Mouse (Mus musculus) retina, postnatal 7 days (tissue): ENCODE data around the gene Tctn1.

Experiments used
- DNase-seq: peaks from one replicate; pipeline ENCODE4 v3.0.0-alpha.2; 2012; ENCODE audit warnings: low read depth, low spot score

Tctn1 gene

DNA sequence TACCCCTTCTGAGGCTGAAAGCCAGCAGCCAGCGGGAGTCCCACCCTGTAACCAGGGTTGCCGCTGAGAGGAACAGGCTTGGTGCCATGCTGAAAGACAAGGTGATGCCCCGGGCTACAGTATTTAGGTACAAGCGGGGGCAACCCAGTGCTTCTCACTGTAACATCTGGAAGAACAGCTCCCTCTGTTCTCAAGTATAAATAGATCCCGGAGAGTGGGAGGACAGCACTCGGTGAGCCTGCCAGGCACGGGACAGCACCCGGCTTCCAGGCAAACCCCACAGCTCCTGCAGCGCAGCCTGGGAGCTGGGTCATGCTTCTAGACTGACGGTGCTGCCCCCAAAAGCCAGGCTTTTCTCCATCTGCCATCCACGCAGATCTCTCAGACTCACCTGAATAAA lies 16.7 kb downstream of the Tctn1 start:
- DNase-seq, result no peak

DNA sequence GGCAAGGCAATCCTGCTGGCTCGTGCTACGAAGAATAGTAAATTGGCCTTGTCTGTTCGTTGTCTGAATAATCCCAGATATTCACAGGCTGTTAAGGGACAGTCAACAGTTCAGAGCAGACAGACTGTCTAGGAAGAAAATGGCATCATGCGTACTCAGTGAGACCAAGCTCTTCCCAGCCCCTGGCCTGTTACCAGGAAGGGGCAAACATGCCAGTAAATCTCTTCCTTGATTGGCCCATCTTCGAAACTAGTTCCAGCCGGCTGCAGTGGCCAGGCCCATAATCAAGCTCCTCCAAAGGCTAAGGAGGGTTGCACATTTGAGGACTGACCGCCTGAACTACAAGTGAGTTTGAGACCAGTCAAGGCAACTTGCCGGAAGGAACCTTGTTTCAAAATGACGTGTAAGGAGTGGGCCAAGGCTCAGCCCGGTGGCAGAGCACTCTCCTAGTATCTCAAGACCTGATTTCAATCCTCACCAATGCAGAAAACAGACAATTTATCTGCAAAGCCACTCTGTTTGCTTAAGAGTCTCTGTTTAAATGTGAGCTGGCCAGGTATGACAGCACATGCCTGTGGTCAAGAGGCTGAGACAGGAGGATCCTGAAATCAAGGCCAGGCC lies 17.6 kb downstream of the Tctn1 start:
- no peak for DNase-seq

DNA sequence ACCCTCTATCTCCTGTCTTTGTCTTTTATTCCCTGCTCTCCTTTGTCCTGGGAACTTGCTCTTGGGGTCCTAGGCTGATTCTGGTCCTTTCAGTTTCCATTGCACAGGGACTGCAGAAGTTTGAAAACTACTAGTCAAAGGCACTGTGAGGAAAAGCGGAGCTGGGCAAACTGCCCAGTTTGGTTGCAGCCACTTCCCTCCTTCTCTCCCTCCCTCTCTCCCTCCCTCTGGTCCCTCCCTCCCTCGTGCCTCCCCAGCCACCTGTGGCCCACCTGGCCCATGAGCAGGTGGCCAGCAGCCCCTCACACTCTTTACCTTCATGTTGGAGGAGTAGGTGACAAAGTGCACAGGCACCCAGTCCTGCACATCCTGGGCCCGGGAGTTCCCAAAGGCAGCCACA lies 19.1 kb downstream of the Tctn1 start:
- DNase-seq, result no peak

DNA sequence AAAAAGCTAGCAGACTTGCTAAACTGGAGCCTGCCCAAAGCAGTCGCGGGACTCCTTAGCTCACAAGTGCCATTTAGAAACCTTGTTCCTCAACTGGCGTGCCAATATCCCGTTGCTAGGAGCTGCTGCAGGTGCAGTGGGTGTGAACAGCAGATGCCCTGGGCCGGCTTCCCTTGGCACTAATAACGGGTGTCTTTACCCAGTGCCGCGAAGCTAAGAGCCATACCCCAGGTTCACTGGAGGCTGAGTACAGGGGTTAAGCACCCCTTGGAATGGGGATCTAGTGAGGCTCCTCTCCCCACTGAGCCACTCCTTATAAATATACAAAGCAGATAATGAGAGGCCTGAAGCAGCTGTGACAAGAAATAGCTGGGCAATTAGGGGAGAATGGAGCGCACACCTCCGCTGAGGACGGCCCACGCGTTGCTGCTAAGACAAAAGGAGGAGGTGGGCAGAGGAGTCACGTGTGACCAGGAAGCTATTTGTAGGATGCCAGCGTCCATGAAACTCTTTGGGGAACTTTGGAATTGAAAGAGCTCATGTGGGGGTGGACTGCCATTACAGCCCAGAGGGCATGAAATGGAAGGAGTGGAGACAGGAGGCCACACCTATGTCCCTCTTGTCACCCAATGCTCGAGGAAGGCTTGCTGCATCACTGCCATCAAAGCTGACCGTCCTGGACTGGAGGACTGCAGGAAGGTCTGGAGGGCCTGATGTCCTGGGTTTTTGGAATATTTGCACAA lies 20.3 kb downstream of the Tctn1 start:
- no peak for DNase-seq

DNA sequence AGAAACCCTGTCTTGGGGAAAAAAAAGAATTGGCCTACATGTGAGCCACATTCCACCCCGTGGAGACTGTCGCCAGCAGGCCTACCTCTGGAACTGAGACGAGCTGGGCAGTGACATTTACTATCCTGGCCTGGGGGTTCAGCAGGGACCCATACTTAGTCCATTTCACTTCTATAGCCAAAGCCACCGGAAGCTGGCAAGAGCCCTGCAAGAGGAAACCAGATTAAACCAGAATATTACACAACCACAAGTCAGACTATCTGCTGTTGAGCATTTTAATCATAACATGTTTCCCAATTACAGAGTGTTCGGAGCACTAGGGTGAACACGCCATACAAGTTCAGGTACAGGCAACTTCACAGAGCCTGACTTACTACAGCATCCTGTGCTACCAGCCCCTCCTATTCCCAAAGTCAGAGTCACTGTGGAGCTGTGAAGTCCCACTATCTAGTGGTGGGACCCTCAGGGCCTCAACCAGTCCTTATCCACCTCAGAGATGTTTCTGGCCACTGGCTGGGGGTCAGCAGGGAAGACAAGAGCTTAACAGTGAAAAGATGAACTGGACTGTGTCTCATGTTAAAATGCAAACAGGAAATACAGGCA lies 21.6 kb downstream of the Tctn1 start:
- no peak for DNase-seq

DNA sequence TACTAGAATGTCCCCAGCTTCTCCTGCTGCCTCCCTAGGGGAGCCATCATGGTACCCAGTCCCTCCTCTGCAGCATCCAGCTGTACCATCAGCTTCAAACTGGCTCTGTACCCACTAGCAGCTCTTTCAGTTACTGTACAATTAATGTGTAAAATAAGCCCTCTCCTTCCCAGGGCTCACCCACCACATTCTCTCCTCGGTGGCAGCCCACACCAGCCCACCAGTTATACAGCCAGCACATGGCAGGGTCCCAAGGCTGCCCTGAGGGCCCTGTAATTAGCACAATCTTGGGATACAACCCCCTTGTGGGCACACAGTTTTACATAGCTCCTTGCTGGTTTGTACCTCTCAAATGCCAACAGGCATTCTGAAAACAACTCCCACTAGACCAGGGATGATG lies 23.3 kb downstream of the Tctn1 start:
- DNase-seq, result no peak

DNA sequence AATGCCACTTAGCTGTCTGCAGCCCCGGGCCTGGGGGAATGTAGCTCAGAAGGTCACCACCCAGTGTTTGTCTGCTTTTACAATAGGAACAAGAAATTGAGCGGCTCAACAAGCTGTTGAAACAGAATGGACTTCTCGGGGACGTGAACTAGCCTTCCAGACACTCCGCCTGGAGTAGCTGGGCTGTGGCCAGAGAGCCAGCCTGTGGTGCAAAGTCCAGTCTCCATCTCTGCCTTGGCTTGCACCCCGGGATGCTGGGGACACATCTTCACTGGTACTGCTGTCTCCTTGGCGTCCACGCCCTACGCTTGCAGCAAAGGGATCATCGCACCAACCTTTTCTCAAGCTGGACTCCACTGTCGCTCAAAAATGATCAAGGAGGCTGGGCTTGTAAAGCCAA lies 23.7 kb downstream of the Tctn1 start:
- DNase-seq, result no peak

DNA sequence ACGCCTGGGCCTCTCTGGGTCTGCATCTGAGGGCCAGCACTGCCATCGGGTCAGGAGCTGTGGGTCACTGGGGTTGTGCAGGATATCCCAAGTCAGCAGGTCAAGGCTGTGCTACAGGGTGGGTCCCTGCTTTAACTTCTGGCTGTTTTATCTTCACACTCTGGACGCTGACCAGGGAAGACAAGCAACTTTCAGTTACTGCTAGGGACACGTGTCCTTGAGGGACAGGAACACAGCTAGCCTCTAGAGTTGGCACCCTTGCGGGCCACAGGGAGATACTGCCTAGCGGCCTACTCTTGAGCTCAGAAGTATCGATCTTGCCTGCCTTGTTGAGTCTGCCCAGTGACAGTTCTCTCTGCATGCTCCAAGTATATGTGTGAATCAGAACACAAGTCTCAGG lies 24.6 kb downstream of the Tctn1 start:
- no peak for DNase-seq

DNA sequence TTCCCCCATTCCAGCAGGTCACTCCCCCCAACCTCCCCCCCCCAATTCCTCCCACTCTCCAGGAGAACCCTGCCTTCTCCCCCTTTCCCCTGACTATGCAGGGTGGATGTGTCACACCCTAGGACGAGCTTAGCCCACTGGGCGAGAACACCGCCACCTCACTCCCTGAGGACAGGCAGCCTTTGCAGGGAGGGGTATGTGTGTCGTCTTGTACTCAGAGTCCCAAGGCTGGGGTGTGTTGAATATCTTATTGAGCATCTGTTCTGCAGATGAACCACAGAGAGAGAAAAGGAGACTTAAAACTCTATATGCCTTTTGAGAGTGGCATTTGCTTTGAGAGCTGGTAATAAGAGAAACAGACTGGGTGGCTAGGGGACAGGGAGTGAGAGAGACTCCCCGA lies 27.1 kb downstream of the Tctn1 start:
- DNase-seq, result no peak

DNA sequence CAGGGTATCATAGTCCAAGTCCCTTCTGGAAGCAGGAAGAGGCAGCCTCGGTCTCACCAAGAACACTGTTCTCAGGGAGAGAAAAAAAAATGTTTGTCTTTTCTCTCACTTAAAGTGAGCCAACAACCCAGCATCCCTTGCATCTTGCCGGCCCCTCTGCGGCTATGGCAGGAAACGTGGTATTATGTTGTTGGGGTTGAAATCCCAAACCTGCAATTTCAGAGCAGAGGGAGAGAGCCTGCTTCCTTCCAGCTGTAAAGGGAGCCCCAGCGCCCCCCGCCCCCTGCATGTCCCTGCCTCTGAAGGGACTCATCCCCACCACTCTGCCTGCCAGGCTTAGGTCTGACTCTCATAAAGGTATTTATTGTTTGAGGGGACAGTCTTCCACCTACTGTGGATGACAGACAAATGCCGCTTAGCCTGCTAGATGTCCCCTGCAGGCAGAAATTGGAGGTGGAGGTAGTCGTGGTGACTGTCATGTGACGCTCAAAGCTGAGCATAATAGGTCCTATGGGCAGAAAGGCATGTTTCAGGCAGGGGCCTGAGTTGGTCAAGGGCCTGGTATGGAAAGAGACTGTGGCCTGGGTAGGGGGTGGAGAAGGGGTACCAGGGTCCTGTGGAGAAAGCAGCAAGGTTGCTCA lies 28.9 kb downstream of the Tctn1 start:
- DNase-seq, result no peak

DNA sequence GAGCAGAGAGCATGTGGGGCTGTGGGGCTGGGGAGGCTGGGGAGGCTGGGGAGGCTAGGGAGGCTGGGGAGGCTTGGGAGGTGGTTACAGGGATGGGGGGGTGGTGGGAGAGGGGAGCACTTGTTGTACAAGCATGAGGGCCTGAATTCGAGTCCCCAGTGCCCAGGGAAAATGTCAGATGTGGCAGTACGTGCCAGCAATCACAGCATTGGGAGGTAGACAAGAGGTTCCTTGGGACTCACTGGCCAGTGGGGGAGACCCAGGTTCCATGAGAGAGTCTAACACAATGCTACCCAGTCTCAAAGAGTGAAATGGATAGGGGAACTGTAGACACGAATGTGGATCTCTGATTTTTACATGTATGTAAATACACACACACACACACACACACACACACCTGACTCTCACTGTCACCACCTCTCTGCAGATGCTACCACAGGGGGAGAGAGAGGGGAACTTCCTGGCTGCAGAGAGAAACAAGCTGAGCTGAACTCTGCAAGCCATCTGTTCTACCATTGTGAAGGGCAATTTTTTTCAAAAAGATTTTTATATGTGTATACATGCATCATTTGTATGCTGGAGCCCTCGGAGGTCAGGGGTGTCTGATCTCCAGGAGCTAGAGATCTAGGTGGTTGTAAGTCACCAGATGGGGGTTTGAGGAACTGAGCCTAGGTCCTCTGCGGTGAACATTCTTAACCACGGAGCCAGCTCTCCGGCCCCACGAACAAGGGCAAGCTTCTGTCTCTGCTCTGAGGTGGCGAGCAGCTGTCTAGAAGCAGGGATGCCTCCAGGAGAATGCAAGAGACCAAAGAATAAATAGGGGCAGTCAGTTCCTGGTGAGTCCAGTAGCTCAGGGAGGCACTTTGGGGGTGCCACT lies 29.7 kb downstream of the Tctn1 start:
- no peak for DNase-seq

DNA sequence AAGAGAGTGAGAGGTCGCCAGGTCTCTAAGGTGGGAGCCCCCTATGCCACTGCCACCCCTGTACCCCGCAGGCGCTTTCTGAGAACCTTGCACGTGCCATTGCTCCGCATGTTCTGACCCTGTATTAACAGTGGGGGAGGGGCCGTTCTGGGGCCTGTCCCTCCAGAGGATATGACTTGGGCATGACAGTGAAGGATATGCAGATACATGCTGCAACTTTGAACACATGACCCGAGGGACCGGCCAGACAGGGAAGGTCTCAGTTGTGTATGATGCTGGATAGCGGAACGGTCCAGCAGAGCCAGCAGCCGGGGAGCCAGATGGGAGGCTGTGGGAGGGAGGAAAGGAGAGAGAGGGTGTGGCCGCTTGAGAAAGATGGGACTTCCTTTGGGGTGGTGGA lies 30.6 kb downstream of the Tctn1 start:
- DNase-seq, result no peak

DNA sequence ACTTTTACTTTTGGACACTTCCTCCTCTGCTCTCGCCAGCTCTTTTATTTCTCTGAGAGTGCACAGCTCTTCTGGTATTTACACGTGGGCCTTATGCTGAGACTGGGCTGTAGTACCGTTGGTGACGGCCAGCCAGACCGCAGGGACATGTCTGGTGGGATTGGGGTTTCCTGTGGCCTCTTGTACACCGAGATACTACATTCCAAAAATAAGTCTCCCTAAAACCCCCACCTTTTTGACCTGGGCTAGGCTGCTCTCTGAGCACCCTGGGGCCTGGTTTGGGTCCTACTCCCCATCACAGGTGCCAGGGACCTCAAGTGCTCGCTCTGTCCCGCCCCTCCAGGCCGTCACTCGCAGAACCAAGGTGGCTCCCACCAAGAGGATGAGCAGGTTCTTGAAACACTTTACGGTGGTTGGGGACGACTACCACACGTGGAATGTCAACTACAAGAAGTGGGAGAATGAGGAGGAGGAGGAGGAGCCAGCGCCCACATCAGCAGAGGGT lies 31.1 kb downstream of the Tctn1 start:
- no peak for DNase-seq

DNA sequence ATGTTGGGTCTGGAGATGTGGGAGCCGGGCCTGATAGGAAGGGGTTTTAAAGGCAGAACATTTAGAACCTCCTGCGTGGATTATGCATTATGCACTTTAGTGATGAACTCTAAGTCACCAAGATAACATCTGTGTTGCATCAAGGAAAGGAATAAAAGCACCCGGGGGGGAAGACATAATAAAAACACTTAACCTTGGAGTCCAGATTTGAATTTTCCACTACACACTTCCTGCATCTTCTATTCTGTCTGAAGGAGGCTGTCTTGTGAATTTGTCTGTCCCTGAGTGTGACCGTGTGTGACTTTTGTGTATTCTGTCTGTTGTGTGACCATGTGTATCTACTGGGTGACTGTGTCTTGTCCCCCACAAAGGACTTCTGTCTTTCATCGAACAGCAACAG lies 32.3 kb downstream of the Tctn1 start:
- DNase-seq, result no peak

DNA sequence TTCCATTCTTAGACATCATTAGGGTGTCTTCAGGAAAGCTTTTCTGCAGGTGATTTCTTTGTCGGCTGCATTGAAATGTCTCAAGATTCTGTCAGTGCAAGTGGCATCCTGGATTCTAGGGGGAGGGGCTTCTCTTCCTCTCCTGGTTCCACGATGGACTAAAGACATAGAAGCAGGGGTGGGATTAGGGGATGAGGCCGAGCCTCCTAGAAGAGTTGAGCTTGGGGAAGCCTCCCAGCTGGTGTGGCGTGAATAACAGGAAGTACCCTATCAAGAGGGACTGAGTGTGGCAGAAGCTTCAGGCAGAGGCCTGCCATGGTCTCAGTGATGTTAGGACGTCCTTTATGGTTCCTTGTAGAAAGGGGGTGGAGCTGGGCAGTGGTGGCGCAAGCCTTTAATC lies 32.8 kb downstream of the Tctn1 start:
- DNase-seq, result no peak

DNA sequence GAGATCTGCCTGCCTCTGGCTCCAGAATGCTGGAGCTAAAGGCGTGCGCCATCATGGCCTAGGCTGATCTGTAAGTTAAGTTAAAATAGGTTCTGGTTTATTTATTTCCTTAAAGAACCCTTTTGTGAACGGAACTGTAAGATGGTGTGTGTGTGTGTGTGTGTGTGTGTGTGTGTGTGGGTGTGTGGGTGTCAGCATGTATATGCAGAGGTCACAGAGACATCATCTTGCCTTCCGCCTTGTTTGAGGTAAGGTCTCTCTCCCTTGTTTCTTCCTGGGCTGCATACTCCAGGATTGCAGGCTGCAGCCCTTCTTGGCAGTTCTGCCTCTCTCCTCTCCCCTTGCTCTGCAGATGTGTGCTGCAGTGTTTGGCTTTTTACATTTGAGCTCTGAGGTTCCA lies 33.4 kb downstream of the Tctn1 start:
- DNase-seq, result no peak

DNA sequence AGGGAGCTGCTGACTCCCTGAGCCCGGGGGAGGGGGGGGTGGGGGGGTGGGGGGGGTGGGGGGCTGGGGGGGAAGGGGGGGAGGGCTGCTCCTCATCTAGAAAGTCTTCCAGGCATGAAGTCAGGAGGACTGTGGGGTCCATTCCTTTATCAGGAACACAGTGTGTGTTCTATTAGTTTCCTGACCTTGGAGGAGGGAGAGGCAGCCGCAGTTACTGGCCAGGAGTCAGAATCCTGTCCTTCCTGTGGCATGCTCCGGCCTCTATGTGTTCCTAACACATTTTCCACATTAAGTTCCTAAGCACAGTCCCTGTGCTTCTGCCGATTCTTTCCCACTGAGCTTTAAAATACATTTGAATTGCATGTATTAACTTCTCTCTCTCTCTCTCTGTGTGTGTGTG lies 35.5 kb downstream of the Tctn1 start:
- no peak for DNase-seq

DNA sequence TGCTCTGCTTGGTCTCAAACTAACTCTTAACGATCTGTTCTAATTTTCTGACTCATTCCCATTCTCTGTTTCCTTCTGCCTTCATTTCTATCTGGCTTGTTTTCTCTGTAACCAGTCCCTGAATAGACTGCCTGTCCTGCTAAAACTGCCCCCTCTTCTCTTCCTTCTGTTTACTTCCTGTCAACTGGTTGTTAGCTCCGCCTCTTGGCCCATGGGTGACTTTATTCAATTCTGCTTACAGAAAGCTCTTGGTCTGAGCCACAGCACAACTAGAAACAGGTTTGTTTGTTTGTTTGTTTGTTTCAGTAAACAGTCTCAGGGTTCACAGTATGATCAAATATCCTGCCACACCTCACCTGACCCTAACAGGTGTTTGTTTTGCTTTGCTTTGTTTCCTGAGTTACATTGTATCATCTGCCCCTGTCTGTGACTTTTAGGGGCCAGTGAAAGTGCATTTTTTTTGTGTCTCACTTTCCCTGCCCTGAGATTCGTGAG lies 35.9 kb downstream of the Tctn1 start:
- no peak for DNase-seq

DNA sequence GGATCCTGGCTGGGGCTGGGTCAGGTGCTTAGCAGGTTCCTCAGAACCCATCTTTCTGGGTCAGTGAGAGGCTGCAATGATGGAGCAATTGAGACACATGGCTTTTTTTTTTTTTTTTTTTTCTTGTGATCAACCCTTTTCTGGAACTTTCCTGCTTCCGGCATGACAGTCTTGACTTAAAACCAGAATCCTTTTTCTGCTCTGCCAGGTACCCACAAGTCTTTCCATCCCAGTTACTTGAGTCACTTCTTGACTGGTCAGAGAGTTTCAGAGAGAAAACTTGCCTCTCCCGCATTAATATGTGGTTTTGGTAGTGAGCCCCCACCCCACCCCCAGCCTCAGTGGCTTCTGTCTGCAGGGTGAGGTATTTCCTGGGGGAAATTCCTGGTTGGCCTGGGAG lies 40.0 kb downstream of the Tctn1 start:
- no peak for DNase-seq

DNA sequence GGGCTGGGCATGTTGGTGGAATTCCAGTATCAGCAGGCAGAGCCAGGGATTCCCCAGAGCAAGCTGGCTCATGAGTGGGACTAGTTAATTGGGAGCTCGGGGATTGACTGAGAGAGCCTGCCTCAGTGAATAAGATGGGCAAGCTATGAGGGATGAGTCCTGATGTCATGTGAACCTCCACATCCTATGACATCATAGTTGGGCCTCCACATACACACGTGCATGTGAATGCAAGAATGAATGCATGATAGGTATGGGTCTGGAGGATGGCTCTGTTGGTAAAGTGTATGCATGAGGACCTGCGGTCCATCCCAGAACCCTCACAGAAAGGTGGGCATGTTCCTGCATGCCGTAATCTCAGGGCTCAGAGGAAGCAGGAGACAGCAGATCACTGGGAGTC lies 43.2 kb downstream of the Tctn1 start:
- no peak for DNase-seq
